Mouse (Mus musculus) E14TG2a.4 (cell line): Measurements from ENCODE around the gene Perm1.
A peak's percentile ranks its signal among the peaks of the same experiment; 100 is the strongest.

Source experiments
- H3K27me3 ChIP-seq: 2 replicates; pipeline ENCODE4 v1.6.1; 2014; ENCODE audit warnings: low read length, control low read depth; ENCODE audit not compliant: insufficient read depth
- H3K36me3 ChIP-seq: 2 replicates; pipeline ENCODE4 v1.6.1; 2014; ENCODE audit warnings: low read length, control low read depth; ENCODE audit not compliant: insufficient read depth
- H3K4me1 ChIP-seq: replicated peaks from 2 replicates; pipeline ENCODE4 v1.6.1; 2014; ENCODE audit warnings: low read depth, low read length, control low read depth
- H3K4me3 ChIP-seq: replicated peaks from 2 replicates; pipeline ENCODE4 v1.5.1; 2014; ENCODE audit warnings: mild to moderate bottlenecking, low read length
- H3K9me3 ChIP-seq: 2 replicates; pipeline ENCODE4 v1.6.1; 2014; ENCODE audit warnings: low read length, control low read depth
- CTCF ChIP-seq: conservative IDR thresholded peaks from 2 replicates; pipeline ENCODE4 v1.5.1; 2014; ENCODE audit warnings: low read length
- NANOG ChIP-seq: IDR thresholded peaks from 2 replicates; pipeline ENCODE4 v1.6.1; 2014; ENCODE audit warnings: borderline replicate concordance, low read length, mixed read lengths
- POU5F1 ChIP-seq: IDR thresholded peaks from 2 replicates; pipeline ENCODE4 v1.6.1; 2014; ENCODE audit warnings: low read length, borderline replicate concordance

The Perm1 gene

DNA sequence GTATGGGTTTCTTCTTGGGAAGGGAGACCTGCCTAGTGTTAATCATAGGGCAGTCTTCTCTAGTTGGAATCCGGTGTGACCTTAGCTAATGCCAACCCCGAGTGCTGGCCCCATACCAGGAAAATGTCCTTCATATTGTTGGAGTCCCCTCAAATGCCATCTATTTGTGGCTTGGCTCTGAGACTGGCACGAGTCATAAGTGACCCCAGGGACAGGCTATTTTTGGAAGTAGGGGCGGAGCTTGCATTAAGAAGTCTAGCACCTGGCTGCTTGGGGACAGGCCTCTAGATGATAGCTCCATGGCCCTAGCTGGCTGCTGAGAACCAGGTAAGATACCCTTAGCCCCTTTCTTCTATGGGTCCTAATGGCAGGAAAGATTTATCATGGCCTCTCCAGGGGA lies at the start of gene Perm1:
Gene Perm1 (plus strand): TSS at position 220 of the 400 bp plus-strand sequence.
- TF ChIP-seq POU5F1 (no peak), NANOG (no peak), CTCF (no peak)
- no peaks in the 10 kb centered on the region for H3K9me3 ChIP-seq
- no peaks in the 10 kb centered on the region for H3K36me3 ChIP-seq
- H3K4me3 ChIP-seq: no peak within 1 kb of the TSS
- peaks cover 7% of the 10 kb centered on the region for H3K4me1 ChIP-seq
- peaks cover 37% of the 10 kb centered on the region for H3K27me3 ChIP-seq

DNA sequence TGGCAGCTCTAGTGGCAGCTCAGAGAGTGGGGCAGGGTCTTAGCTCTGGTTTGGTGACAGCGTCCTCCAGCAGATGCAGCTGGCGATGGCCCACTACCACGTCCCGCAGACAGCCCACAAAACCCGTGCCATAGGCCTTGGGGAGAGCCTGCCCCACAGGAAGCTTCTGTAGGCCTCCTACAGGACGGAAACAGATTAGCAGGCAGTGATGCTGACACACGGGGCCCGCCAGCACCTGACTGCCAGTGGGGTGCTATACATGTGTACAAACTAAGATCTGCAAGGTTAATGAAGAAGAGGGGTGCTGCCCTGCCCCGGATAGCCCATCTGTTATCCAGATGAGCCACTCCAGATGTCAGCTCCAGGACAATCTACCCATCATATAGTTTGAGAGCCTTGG lies 49.2 kb upstream of the Perm1 start:
- Histone ChIP-seq H3K27me3 (no peaks in the 10 kb centered on the region), H3K4me1 (peaks cover 10% of the 10 kb centered on the region), H3K4me3 (no peak overlapping the region), H3K9me3 (peaks cover 97% of the 10 kb centered on the region), H3K36me3 (peaks cover 87% of the 10 kb centered on the region)
- peak; percentile 14; the same call in 1 of the 2 replicates for TF ChIP-seq CTCF
- TF ChIP-seq POU5F1: no peak
- no peak for TF ChIP-seq NANOG

DNA sequence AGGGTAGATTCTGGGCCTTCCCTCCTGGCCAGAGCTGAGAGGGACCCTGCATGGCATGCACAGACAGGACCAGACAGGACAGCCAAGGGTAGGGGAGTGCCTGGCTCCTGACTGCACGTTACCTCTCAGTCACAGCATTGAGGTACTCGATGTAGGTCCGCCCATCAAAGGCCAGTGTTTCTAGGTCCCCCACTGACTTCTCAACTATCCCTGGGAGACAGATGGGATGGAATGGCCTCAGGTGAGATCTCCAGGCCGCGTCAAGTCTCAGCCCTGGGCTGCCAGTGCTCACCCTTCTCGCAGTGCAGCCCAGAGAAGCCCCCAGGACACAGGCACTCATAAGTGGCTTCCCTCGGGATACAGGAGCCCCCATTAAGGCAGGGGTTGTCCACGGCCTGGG lies 47.1 kb upstream of the Perm1 start:
- Histone ChIP-seq H3K36me3 (peaks cover 100% of the 10 kb centered on the region), H3K9me3 (peaks cover 99% of the 10 kb centered on the region), H3K4me1 (peaks cover 27% of the 10 kb centered on the region), H3K27me3 (no peaks in the 10 kb centered on the region), H3K4me3 (no peak overlapping the region)
- TF ChIP-seq POU5F1 (no peak), CTCF (no peak), NANOG (no peak)

DNA sequence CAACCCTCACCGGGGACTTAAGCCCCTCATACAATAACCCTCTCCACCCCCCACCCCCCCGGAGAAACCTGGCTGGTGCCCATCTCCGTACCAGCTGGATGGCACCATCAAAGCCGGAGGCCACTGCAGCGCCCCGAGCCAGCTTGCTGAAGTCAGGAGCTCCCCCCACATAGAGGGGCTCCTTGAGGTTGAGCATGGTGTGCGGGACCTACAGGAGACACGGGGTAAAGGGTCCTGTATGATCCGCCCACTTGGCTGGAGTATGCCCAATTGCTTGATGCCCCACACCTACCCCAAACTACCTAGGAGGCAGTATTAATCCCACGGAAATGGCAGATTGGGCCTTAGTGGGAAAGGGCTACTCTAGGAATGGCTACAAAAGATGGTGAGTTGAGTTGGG lies 46.5 kb upstream of the Perm1 start:
- TF ChIP-seq NANOG: no peak
- no peak for TF ChIP-seq POU5F1
- no peak for TF ChIP-seq CTCF
- Histone ChIP-seq H3K4me1 (peaks cover 31% of the 10 kb centered on the region), H3K4me3 (no peak overlapping the region), H3K36me3 (peaks cover 100% of the 10 kb centered on the region), H3K27me3 (no peaks in the 10 kb centered on the region), H3K9me3 (peaks cover 99% of the 10 kb centered on the region)

DNA sequence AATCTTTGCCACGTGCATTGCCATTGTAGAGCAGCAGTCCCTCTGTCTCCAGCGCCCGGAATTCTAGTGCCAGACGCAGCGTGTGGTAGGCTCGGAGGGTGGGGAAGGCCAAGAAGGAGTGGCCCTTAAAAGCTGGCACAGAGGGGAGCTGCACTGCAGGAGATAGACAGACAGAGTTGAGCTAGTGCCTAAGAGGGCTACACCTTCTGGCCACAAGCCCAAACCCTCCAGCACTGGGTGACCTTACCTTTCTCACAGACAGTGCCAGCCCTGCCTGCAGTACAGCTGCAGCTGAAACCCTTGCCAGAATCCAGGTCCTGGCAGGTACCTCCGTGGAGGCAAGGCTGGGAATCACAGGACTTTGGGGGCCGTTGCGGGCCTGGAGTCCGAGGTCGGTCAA lies 43.8 kb upstream of the Perm1 start:
- no peaks in the 10 kb centered on the region for H3K27me3 ChIP-seq
- peaks cover 100% of the 10 kb centered on the region for H3K9me3 ChIP-seq
- H3K36me3 ChIP-seq: peaks cover 100% of the 10 kb centered on the region
- peaks cover 30% of the 10 kb centered on the region for H3K4me1 ChIP-seq
- TF ChIP-seq NANOG (no peak), CTCF (no peak), POU5F1 (no peak)
- H3K4me3 ChIP-seq: no peak overlapping the region

DNA sequence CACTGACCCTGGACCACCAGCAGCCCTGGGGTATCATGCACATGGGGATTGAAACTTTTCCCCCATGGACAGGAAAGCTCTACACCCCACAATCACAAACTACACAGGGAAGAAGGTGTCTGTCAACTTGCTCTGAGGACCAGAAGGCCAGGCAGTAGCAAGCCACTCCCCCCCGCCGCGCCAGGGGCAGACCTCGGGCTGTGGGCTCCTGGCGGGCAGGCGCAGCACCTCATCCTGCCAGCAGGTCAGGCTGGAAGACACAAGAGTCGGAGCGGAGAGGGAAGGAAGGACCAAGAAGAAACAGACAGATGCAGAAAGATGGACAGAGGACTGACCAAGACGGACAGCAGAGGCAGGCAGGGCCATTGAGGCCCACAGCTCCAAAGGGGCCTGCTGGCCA lies 38.0 kb upstream of the Perm1 start:
- Histone ChIP-seq H3K27me3 (no peaks in the 10 kb centered on the region), H3K4me3 (no peak overlapping the region; the same call in 1 of the 2 replicates), H3K9me3 (peaks cover 100% of the 10 kb centered on the region), H3K4me1 (peaks cover 18% of the 10 kb centered on the region), H3K36me3 (peaks cover 100% of the 10 kb centered on the region)
- TF ChIP-seq NANOG (no peak), POU5F1 (no peak), CTCF (no peak)

DNA sequence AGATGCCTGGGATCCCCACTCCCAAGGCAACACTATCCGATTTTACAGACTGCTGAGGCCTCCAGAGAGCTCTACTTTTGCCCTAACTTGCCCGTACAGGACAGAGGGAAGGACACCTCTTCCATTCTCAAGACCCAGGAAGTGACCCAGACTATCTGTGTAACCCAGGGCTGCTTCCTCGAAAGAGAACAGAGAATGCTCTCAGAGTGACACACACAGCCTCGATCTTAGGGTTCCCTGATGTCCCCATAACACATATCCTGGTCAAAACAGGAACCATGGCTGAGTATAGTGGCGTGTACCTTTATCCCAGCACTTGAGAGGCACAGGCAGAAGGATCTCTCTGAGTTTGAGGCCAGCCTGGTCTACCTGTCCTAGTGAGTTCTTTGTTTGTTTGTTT lies 31.9 kb upstream of the Perm1 start:
- Histone ChIP-seq H3K4me1 (peaks cover 62% of the 10 kb centered on the region), H3K9me3 (peaks cover 49% of the 10 kb centered on the region), H3K27me3 (no peaks in the 10 kb centered on the region), H3K4me3 (no peak overlapping the region), H3K36me3 (peaks cover 93% of the 10 kb centered on the region)
- TF ChIP-seq NANOG (no peak), CTCF (no peak), POU5F1 (no peak)

DNA sequence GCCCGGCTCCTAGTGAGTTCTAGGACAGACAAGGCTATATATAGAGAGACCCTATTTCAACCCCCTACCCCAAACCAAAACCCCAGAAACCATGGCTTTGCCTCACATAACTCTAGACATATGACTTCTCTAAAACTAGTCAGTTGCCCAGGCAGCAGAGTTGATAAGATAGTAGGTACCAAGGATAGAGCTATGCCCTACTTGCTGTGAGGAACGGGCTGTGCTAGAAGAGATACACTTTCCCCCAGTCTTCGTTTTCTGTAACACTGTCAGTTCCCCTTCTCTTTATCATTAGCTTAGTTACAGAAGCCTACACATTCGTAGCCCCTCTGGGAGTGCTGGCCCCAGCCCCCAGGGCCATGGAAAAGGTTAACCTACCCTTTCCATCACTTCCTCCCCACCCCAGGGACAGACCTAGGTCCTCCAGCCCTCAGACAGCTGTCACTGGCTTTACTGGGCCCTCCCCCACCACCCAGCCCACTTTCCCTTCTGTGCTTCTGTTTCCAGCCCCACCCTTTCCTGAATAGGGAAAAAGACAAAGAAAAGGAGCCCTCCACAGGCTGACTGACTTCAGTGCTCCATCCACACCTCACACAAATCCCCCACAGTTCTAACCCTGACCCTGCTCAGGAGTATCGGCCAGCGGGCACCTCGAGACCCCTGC lies 31.2 kb upstream of the Perm1 start:
- TF ChIP-seq NANOG (no peak), POU5F1 (no peak), CTCF (no peak)
- H3K27me3 ChIP-seq: no peaks in the 10 kb centered on the region
- peak overlapping the region; percentile 93 for H3K4me3 ChIP-seq
- H3K4me1 ChIP-seq: peaks cover 69% of the 10 kb centered on the region
- H3K36me3 ChIP-seq: peaks cover 86% of the 10 kb centered on the region
- H3K9me3 ChIP-seq: peaks cover 42% of the 10 kb centered on the region
